In the genomic region with DNA sequence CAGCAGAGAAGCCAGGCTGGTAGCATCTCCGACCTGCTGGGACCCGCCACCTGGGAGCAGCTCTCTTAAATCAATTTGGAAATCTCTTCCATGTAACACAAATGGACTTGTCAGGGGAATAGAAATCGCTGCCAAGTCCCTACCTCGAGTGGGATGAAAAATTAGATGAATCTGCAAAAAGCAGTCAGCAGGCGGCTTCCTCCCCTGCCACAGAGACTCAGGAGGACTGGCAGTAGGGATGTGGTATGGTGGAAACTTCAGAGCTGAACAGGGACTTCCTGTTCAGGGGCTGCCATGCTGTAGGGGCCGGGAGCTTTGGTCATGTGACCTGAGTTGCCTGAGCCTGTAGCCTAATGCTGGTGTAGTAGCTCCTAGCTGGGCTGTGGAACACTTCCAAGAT, we compare ENCODE assay signal across 14 mouse cellular contexts.
DNase-seq lines count a peak whose midpoint lies in the region; ATAC-seq lines count a peak whose summit lies in the region.
"Had no signal": no experiment of that assay in that cellular context is flagged by ENCODE, and none has a peak within 500 bp of the region (broad histone marks: within the 10 kb centered on the region; RNA-seq: fewer than 3 reads in every experiment).

No protein-coding gene starts in this region.

- H3K9me3 ChIP-seq in embryonic facial prominence, embryonic 14.5 days (ENCODE audit: control insufficient read depth, low read length) = no peaks in the 10 kb centered on the region
- no peaks in the 10 kb centered on the region for H3K9me3 ChIP-seq in embryonic facial prominence, embryonic 10.5 days
- no peaks in the 10 kb centered on the region for H3K9me3 ChIP-seq in midbrain, embryonic 14.5 days (ENCODE audit: control insufficient read depth, low read length)
- H3K9me3 ChIP-seq: embryonic facial prominence, embryonic 13.5 days; neural tube, embryonic 15.5 days had no signal

- no peaks in the 10 kb centered on the region for H3K36me3 ChIP-seq in embryonic facial prominence, embryonic 14.5 days (ENCODE audit: control insufficient read depth, insufficient read depth, low read length)
- no peaks in the 10 kb centered on the region for H3K36me3 ChIP-seq in embryonic facial prominence, embryonic 10.5 days (replicated peaks)
- H3K36me3 ChIP-seq in midbrain, embryonic 14.5 days (ENCODE audit: control insufficient read depth, insufficient read depth, low read length) = no peaks in the 10 kb centered on the region
- H3K36me3 ChIP-seq: embryonic facial prominence, embryonic 13.5 days; neural tube, embryonic 15.5 days had no signal

- H3K4me3 ChIP-seq in embryonic facial prominence, embryonic 14.5 days (ENCODE audit: low read depth, low read length) = no peak overlapping the region
- H3K4me3 ChIP-seq in embryonic facial prominence, embryonic 10.5 days = no peak overlapping the region
- no peak overlapping the region for H3K4me3 ChIP-seq in midbrain, embryonic 14.5 days (replicated peaks; ENCODE audit: low read depth, low read length)
- H3K4me3 ChIP-seq: embryonic facial prominence, embryonic 13.5 days; neural tube, embryonic 15.5 days had no signal

- H3K4me1 ChIP-seq in embryonic facial prominence, embryonic 14.5 days (ENCODE audit: control insufficient read depth, insufficient read depth, low read length) = no peaks in the 10 kb centered on the region
- peaks cover 8% of the 10 kb centered on the region; the same call in 1 of the 2 replicates for H3K4me1 ChIP-seq in embryonic facial prominence, embryonic 10.5 days
- 0 out of 2 replicates have a peak, but pooled peaks cover 4% of the 10 kb centered on the region for H3K4me1 ChIP-seq in midbrain, embryonic 14.5 days (ENCODE audit: control insufficient read depth, insufficient read depth, low read length)
- H3K4me1 ChIP-seq: embryonic facial prominence, embryonic 13.5 days had no signal

- H3K27me3 ChIP-seq in embryonic facial prominence, embryonic 14.5 days (replicated peaks; ENCODE audit: control insufficient read depth, insufficient read depth, low read length) = no peaks in the 10 kb centered on the region
- no peaks in the 10 kb centered on the region for H3K27me3 ChIP-seq in embryonic facial prominence, embryonic 10.5 days (replicated peaks; ENCODE audit: low read depth, poor library complexity, severe bottlenecking)
- H3K27me3 ChIP-seq in midbrain, embryonic 14.5 days (ENCODE audit: control insufficient read depth, insufficient read depth, low read length) = no peaks in the 10 kb centered on the region
- H3K27me3 ChIP-seq: embryonic facial prominence, embryonic 13.5 days; neural tube, embryonic 15.5 days had no signal

- ATAC-seq in embryonic facial prominence, embryonic 14.5 days (ENCODE audit: low read depth) = no peak
- no peak for ATAC-seq in midbrain, embryonic 14.5 days (ENCODE audit: low FRiP score, low TSS enrichment)

- no peak overlapping the region for H3K4me2 ChIP-seq in embryonic facial prominence, embryonic 14.5 days (ENCODE audit: low read depth, low read length)
- no peak overlapping the region for H3K4me2 ChIP-seq in midbrain, embryonic 14.5 days (ENCODE audit: low read length)
- H3K4me2 ChIP-seq: embryonic facial prominence, embryonic 13.5 days; hindbrain, embryonic 14.5 days; midbrain, embryonic 11.5 days; neural tube, embryonic 15.5 days had no signal

- no peak overlapping the region for H3K9ac ChIP-seq in embryonic facial prominence, embryonic 14.5 days (ENCODE audit: low read depth, low read length)
- no peak overlapping the region for H3K9ac ChIP-seq in midbrain, embryonic 14.5 days (replicated peaks; ENCODE audit: low read length)
- H3K9ac ChIP-seq: embryonic facial prominence, embryonic 13.5 days; hindbrain, embryonic 14.5 days; neural tube, embryonic 15.5 days had no signal

- 44% methylated on average over 6 of the region's 6 CpGs for WGBS in embryonic facial prominence, embryonic 14.5 days
- WGBS in embryonic facial prominence, embryonic 10.5 days = 74% methylated on average over 6 of the region's 6 CpGs
- WGBS in midbrain, embryonic 14.5 days = 68% methylated on average over 6 of the region's 6 CpGs

- no peak overlapping the region for H3K27ac ChIP-seq in embryonic facial prominence, embryonic 14.5 days (replicated peaks; ENCODE audit: low read depth, low read length)
- no peak overlapping the region for H3K27ac ChIP-seq in embryonic facial prominence, embryonic 10.5 days (replicated peaks)
- no peak overlapping the region for H3K27ac ChIP-seq in midbrain, embryonic 14.5 days (replicated peaks; ENCODE audit: low read depth, low read length)
- H3K27ac ChIP-seq: embryonic facial prominence, embryonic 13.5 days; hindbrain, embryonic 14.5 days; neural tube, embryonic 15.5 days had no signal

- DNase-seq in embryonic facial prominence, embryonic 14.5 days (ENCODE audit: low spot score) = peak; percentile 11
- DNase-seq in embryonic facial prominence, embryonic 10.5 days (ENCODE audit: low spot score) = no peak
- DNase-seq in cerebellum, adult 8-10 months = peak; percentile 28
- peak; percentile 70 to 81 for DNase-seq in layer of hippocampus, adult 18-20 months (ENCODE audit: low spot score in 2 of 2)
- DNase-seq in right cerebral cortex, adult 18-20 months = peak; percentile 65
- no peak for DNase-seq in spleen, adult 12 weeks (ENCODE audit: low spot score)
- no peak for DNase-seq in heart, adult 11 months
- DNase-seq in midbrain, embryonic 14.5 days = no peak
- DNase-seq: adrenal gland, adult 8-10 months; gastrocnemius, postnatal 36 days had no signal

Comparison
In these comparisons a context has a peak if more than half of its experiments do, and no peak if none do; other contexts are left out.
1. DNase-seq: peak in embryonic facial prominence, embryonic 14.5 days (single experiment), cerebellum, adult 8-10 months (single experiment), layer of hippocampus, adult 18-20 months (2 of 2) and right cerebral cortex, adult 18-20 months (single experiment); none in embryonic facial prominence, embryonic 10.5 days (single experiment), spleen, adult 12 weeks (single experiment), heart, adult 11 months (single experiment) and midbrain, embryonic 14.5 days (single experiment).